Mouse (Mus musculus) C2C12 (cell line): ENCODE measurements around the gene Nek5.

Experiments used
- CTCF ChIP-seq: IDR thresholded peaks from one replicate; pipeline ENCODE4 v1.5.1; 2011; ENCODE audit not compliant: control insufficient read depth, insufficient read depth, insufficient read length
- MAX ChIP-seq: IDR thresholded peaks from one replicate; pipeline ENCODE4 v1.6.1; 2011; ENCODE audit warnings: mild to moderate bottlenecking, control low read depth
- USF1 ChIP-seq: IDR thresholded peaks from one replicate; pipeline ENCODE4 v1.6.1; 2011; ENCODE audit warnings: low read depth, mild to moderate bottlenecking, control low read depth, moderate library complexity

DNA sequence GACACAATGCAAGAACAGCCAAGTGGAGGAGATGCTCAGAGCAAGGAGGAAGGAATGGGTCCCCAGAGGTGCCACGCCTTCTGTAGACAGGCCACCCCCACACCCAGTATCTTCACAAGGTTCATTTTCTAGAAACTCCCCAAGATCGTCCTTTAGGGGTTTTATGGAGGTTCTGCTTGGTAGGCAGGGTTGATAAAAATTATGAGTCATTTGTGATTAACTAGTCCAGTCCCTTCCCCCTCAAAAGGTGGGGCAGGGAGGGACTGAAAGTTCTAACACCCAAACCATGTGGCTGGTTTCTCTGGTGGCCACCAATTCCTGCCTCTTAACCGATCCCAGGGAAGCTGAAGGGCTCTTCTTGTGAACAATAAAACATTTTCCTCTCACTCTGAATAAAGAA, 68.0 kb downstream of the Nek5 start:
- TF ChIP-seq USF1 (no peak), MAX (no peak), CTCF (no peak)
